Mouse (Mus musculus): ENCODE measurements around the gene Kcnn3. TPM values are rescaled to one million over a fixed set of nuclear protein-coding genes. Genes with fewer than 3 reads are reported as not detected.
A peak's percentile ranks its signal among the peaks of the same experiment; 100 is the strongest.

The Kcnn3 gene
- polyA plus RNA-seq, 1 experiment: 6.2 TPM

DNA sequence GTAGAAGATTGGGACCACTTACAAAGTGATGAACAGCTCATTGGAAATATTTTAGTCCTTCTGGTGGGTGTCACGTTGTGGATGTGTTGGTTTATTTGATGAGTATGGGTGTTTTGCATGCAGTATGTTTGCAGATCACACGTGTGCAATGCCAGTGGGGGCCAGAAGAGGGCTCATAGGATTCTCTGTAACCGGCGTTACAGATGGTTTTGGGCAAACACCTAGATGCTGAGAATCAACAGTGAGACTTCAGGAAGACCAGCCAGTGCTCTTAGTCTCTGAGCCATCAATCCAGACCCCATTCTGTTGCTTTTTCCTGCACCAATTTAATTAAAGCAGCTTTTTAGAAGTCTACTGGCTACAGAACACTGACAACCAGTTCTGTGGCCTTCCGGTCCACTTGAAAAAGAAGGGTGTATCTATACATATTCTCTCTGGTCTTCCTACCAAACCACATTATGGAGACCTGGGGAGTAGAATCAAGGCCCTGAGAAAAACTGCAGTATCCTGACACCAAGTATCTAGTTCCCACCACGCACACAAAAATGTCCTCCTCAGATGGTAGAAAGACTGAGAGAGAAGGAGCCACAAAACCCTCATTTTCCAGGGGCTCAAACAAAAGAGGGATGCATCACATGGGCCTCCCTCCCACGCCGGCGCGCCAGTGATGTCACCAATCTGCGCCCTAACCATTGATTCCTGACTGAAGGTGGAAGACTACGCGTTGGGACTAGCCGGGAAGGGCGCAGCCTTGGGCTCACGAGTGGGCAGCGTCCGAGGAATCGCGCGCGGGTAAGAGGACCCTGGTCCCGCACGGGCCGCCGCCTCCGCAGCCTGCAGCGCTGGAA lies 194.6 kb downstream of the Kcnn3 start, which contains the start of gene Adar:
Gene Adar (plus strand): TSS at position 664 of the 848 bp plus-strand sequence.
- H3K27ac ChIP-seq (ENCODE audit: insufficient read depth, low read length): peak within 1 kb of the TSS; percentile 64
- H3K4me3 ChIP-seq (replicated peaks; ENCODE audit: insufficient read depth, low read depth, low read length): peak within 1 kb of the TSS; percentile 76
- H3K27me3 ChIP-seq (ENCODE audit: control insufficient read depth, insufficient read depth, low read length): no peaks in the 10 kb centered on the region
- 3% methylated on average over 28 of the region's 28 CpGs for WGBS
- H3K4me1 ChIP-seq (ENCODE audit: control insufficient read depth, insufficient read depth, low read length): peaks cover 4% of the 10 kb centered on the region; the same call in 1 of the 2 replicates
- peak; percentile 82; the same call in 1 of the 2 replicates for TF ChIP-seq POLR2A (IDR thresholded peaks at IDR 0.05; ENCODE audit: borderline replicate concordance, insufficient read depth, low read length)
- TF ChIP-seq CTCF (IDR thresholded peaks at IDR 0.05; ENCODE audit: borderline replicate concordance, insufficient read depth, low read depth, low read length): peak; percentile 71
- peak; percentile 90 to 92 for DNase-seq

DNA sequence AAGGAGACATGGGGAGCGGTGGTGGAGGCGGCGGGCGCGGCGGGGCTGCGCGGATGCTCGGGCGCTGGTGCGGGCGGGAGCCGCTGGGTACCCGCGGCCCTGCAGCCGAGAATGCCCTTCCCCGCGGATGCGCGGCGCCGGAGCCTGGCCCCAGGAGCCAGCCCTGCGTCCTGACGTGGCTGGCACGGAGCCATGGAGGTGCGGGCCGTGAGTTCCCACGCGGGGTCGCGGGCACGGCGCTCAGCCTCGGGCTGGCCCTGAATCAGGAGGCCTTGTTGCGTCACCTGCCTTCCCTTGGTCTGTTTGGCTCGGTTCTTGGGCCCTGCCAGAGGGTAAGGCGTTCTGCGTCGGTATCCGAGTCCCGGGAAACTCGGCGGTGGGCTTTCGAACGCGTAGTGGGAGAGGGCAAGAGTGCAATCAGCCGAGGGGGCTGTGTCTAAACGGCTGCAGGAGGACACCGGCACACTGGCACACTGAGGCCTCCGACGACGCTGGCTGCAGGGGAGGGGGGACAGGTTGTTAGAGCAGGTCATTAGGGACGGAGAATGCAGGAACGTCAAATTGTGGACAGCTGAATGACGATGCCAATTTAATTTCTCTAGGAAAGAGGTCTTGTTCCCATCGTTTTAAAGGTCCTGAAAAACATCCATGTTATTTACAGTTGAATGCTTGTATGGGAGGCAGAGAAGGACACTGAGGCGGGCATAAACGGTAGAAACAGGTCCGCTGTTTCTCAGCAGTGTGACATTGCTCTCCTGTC lies 195.4 kb downstream of the Kcnn3 start:
- Histone ChIP-seq H3K4me1 (ENCODE audit: control insufficient read depth, insufficient read depth, low read length) (peaks cover 4% of the 10 kb centered on the region; the same call in 1 of the 2 replicates), H3K27ac (ENCODE audit: insufficient read depth, low read length) (peak overlapping the region; percentile 64), H3K4me3 (replicated peaks; ENCODE audit: insufficient read depth, low read depth, low read length) (peak overlapping the region; percentile 76), H3K27me3 (ENCODE audit: control insufficient read depth, insufficient read depth, low read length) (no peaks in the 10 kb centered on the region)
- 1% methylated on average over 57 of the region's 59 CpGs for WGBS
- peak; percentile 76 to 81 for DNase-seq
- TF ChIP-seq CTCF (IDR thresholded peaks at IDR 0.05; ENCODE audit: borderline replicate concordance, insufficient read depth, low read depth, low read length) (no peak), POLR2A (IDR thresholded peaks at IDR 0.05; ENCODE audit: borderline replicate concordance, insufficient read depth, low read length) (no peak)

DNA sequence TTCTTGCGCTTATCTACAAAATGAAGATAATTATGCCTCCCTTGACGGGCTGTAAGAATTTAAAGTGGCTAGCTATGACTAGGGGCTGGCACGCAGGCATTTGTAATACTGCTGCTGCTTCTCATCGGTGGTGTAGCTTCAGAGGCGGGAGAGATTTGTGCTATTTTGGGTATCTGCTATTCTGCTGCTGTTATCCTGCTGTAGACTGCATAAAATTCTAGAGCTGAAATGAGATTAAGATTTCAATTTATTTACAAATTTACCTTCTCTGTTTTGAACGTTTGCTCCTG lies 195.9 kb downstream of the Kcnn3 start:
- DNase-seq: no peak
- Histone ChIP-seq H3K27me3 (ENCODE audit: control insufficient read depth, insufficient read depth, low read length) (no peaks in the 10 kb centered on the region), H3K4me3 (replicated peaks; ENCODE audit: insufficient read depth, low read depth, low read length) (peak overlapping the region; percentile 76), H3K4me1 (ENCODE audit: control insufficient read depth, insufficient read depth, low read length) (peaks cover 4% of the 10 kb centered on the region; the same call in 1 of the 2 replicates), H3K27ac (ENCODE audit: insufficient read depth, low read length) (peak overlapping the region; percentile 32; the same call in 1 of the 2 replicates)
- 12% methylated on average over 6 of the region's 6 CpGs for WGBS
- TF ChIP-seq CTCF (IDR thresholded peaks at IDR 0.05; ENCODE audit: borderline replicate concordance, insufficient read depth, low read depth, low read length) (no peak), POLR2A (IDR thresholded peaks at IDR 0.05; ENCODE audit: borderline replicate concordance, insufficient read depth, low read length) (no peak)

DNA sequence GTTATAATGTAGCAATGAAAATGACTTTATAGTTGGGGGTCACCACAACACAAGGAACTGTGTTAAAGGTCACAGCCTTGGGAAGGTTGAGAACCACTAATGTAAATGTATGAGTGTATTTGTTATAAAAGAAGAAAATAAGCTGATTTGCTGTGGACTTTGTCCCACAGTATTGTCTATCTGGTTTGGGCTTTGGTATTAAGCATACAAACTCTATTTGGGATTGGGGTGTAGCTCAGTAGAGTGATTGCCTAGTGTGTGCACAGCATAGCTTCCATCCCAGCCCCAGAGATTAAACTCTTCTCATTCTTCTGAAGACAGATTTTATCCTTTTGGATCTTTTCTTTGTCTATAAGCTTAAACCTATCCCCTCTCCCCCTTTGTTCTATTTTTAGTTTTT lies 202.1 kb downstream of the Kcnn3 start:
- TF ChIP-seq CTCF (IDR thresholded peaks at IDR 0.05; ENCODE audit: borderline replicate concordance, insufficient read depth, low read depth, low read length) (no peak), POLR2A (IDR thresholded peaks at IDR 0.05; ENCODE audit: borderline replicate concordance, insufficient read depth, low read length) (no peak)
- no peak for DNase-seq
- Histone ChIP-seq H3K4me3 (replicated peaks; ENCODE audit: insufficient read depth, low read depth, low read length) (no peak overlapping the region), H3K4me1 (ENCODE audit: control insufficient read depth, insufficient read depth, low read length) (peaks cover 8% of the 10 kb centered on the region), H3K27me3 (ENCODE audit: control insufficient read depth, insufficient read depth, low read length) (no peaks in the 10 kb centered on the region), H3K27ac (ENCODE audit: insufficient read depth, low read length) (no peak overlapping the region)

DNA sequence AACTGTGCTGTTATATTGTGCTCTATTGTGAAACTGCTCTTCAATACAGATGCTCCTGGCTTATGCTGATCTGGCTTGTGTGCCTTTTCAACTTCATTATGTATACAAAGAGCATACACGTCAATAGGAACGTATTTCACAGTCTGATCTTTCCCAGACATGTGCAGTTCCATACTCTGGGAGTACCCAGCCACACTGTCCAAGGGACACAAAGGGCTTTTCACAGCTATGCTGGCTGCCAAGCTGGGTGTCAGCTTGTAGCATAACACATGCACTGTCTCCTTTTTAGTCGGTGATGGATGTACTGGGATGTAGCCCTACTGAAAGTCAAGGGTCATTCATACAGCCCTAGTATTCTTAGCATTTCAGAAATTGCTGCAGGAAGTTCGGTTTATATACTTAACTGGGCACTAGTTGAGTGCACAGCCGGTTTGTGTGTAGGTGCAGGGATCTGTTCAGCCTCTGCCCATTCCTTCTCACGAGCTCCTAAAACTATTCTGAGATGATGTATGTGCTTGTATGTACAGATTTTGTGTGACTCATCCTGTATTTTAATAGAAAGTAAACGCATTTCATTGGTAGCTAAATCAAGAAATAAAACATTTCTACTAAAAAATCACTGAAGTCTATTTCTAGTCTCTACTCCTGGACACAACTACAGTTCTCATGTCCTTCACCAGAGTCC lies 203.6 kb downstream of the Kcnn3 start:
- DNase-seq: no peak
- Histone ChIP-seq H3K27ac (ENCODE audit: insufficient read depth, low read length) (no peak overlapping the region), H3K4me3 (replicated peaks; ENCODE audit: insufficient read depth, low read depth, low read length) (no peak overlapping the region), H3K4me1 (ENCODE audit: control insufficient read depth, insufficient read depth, low read length) (peaks cover 6% of the 10 kb centered on the region), H3K27me3 (ENCODE audit: control insufficient read depth, insufficient read depth, low read length) (no peaks in the 10 kb centered on the region)
- 45% methylated on average over 7 of the region's 7 CpGs for WGBS
- TF ChIP-seq POLR2A (IDR thresholded peaks at IDR 0.05; ENCODE audit: borderline replicate concordance, insufficient read depth, low read length): no peak
- TF ChIP-seq CTCF (IDR thresholded peaks at IDR 0.05; ENCODE audit: borderline replicate concordance, insufficient read depth, low read depth, low read length): no peak

Other genes with a start within 250 kb of the Kcnn3 start
- gene Slc50a1, start 249.6 kb upstream of the Kcnn3 start, polyA plus RNA-seq (2012; rRNA removed): 122 and 127 TPM in 2 replicates
- 14.2 and 14.7 TPM in 2 replicates for gene Efna1, start 239.0 kb upstream of the Kcnn3 start, polyA plus RNA-seq (2012; rRNA removed)
- gene Efna3, start 197.2 kb upstream of the Kcnn3 start, polyA plus RNA-seq (2012; rRNA removed): 31.9 and 37.0 TPM in 2 replicates
- gene Efna4, start 182.1 kb upstream of the Kcnn3 start, polyA plus RNA-seq (2012; rRNA removed): 0.36 and 0.64 TPM in 2 replicates
- 142 and 147 TPM in 2 replicates for gene Adam15, start 170.2 kb upstream of the Kcnn3 start, polyA plus RNA-seq (2012; rRNA removed)
- gene Dcst2, start 158.2 kb upstream of the Kcnn3 start, polyA plus RNA-seq (2012; rRNA removed): 0.32 and 0.36 TPM in 2 replicates
- 0.10 and 0.27 TPM in 2 replicates for gene Dcst1, start 154.9 kb upstream of the Kcnn3 start, polyA plus RNA-seq (2012; rRNA removed)
- gene Zbtb7b, start 125.4 kb upstream of the Kcnn3 start, polyA plus RNA-seq (2012; rRNA removed): 41.3 and 43.3 TPM in 2 replicates
- gene Lenep, start 117.4 kb upstream of the Kcnn3 start, polyA plus RNA-seq (2012; rRNA removed): 4.0 and 6.7 TPM in 2 replicates
- 50.1 and 54.0 TPM in 2 replicates for gene Flad1, start 108.3 kb upstream of the Kcnn3 start, polyA plus RNA-seq (2012; rRNA removed)
- gene Cks1b, start 101.8 kb upstream of the Kcnn3 start, polyA plus RNA-seq (2012; rRNA removed): 7.0 and 7.2 TPM in 2 replicates
- gene Shc1, start 101.7 kb upstream of the Kcnn3 start, polyA plus RNA-seq (2012; rRNA removed): 15.9 and 16.0 TPM in 2 replicates
- 38.7 and 39.3 TPM in 2 replicates for gene Pygo2, start 90.0 kb upstream of the Kcnn3 start, polyA plus RNA-seq (2012; rRNA removed)
- gene Pbxip1, start 83.5 kb upstream of the Kcnn3 start, polyA plus RNA-seq (2012; rRNA removed): 26.5 and 30.5 TPM in 2 replicates
- 68.7 and 71.0 TPM in 2 replicates for gene Pmvk, start 65.6 kb upstream of the Kcnn3 start, polyA plus RNA-seq (2012; rRNA removed)
- gene Adar, start 194.9 kb downstream of the Kcnn3 start, polyA plus RNA-seq (2012; rRNA removed): 108 and 112 TPM in 2 replicates
- gene Chrnb2, start 244.5 kb downstream of the Kcnn3 start, polyA plus RNA-seq (2012; rRNA removed): 46.2 and 51.4 TPM in 2 replicates

Data from cerebellum, adult 2 months (tissue).